Mouse (Mus musculus): ENCODE measurements around the gene Zfand6. TPM values are rescaled to one million over a fixed set of nuclear protein-coding genes. Genes with fewer than 3 reads are reported as not detected.

Gene Zfand6
- polyA plus RNA-seq, 1 experiment from 2014 or later, result 180 TPM

DNA sequence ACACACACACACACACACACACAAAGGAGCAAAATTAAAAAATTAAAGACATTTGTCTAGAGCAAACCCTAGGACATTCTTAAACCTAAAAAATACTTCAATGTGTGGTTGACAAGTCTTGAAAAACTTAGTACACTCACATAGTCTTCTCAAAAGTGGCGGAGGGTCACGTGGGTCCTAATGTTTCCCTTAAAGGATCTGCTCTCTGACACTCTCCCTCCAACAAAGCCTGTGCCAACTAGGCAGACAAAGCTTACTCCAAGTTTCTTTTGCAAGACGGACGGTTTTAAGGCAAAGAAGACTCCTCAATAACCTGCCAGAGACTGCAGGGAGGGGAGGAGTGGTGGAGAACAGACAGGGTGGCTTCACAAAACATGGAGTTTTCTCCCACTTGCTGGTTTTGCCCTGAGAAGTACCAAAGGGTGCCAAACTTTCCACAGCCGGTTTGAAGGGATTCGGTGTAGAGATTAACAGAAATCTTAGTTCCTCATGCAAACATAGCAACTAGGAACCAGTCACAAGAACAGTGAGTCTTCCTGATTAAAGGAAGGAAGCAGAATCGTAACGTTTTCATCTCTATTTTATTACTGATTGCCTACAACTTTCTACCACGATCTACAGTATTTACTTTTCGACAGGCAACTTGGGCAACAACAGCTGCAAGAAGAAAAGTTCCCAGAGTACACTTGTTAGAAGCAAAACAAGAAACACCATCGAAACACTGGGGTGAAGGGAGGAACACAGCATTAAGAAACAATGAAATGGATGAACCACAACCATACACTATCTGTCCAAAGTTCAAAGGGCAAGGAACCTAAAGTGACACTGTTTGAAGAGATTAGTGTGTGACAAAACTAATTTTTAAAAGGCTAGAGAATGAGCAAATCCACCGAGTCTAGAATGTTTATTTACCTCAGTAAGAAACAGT, 1.8 kb downstream of the Zfand6 start:
- WGBS, result 76% methylated on average over 12 of the region's 12 CpGs
- H3K4me3 ChIP-seq (ENCODE audit: low read length), result no peak overlapping the region
- ATAC-seq (ENCODE audit: low FRiP score, low TSS enrichment), result no peak

DNA sequence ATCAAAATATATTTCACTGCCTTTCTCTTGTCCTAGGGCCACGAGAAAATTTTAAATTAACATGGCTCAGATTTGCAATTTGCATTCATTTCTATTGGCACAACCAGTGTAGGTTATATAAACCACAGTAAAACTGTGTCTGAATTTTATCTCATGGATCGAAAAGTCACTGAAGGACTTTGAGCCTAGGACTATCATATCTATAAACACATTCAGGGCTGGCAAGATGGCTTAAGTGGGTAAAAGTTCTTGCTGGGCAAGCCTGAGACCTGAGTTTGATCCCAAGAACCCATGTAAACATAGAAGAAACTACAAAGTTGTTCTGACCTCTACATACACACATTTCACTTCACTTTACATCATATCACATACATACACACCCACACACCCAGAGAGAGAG, 3.4 kb downstream of the Zfand6 start:
- H3K36me3 ChIP-seq (ENCODE audit: control insufficient read depth, insufficient read depth, low read length), result no peaks in the 10 kb centered on the region
- no peak overlapping the region for H3K4me3 ChIP-seq (ENCODE audit: low read length)
- H3K4me2 ChIP-seq (replicated peaks; ENCODE audit: low read depth, low read length), result no peak overlapping the region
- H3K27ac ChIP-seq (ENCODE audit: low read depth, low read length), result no peak overlapping the region
- ATAC-seq (ENCODE audit: low FRiP score, low TSS enrichment), result no peak
- H3K4me1 ChIP-seq (ENCODE audit: control insufficient read depth, insufficient read depth, low read length), result no peaks in the 10 kb centered on the region
- no peaks in the 10 kb centered on the region for H3K27me3 ChIP-seq (ENCODE audit: control insufficient read depth, insufficient read depth, low read length)
- no peaks in the 10 kb centered on the region for H3K9me3 ChIP-seq (ENCODE audit: control insufficient read depth, low read length)
- 89% methylated on average over 2 of the region's 2 CpGs for WGBS
- H3K9ac ChIP-seq (ENCODE audit: low read depth, low read length), result no peak overlapping the region

More for the DNA sequence above, 1.8 kb downstream of the Zfand6 start:
- no peaks in the 10 kb centered on the region for H3K9me3 ChIP-seq (ENCODE audit: control insufficient read depth, low read length)
- no peaks in the 10 kb centered on the region for H3K4me1 ChIP-seq (ENCODE audit: control insufficient read depth, insufficient read depth, low read length)
- no peak overlapping the region for H3K9ac ChIP-seq (ENCODE audit: low read depth, low read length)
- H3K27me3 ChIP-seq (ENCODE audit: control insufficient read depth, insufficient read depth, low read length), result no peaks in the 10 kb centered on the region
- peak overlapping the region; percentile 8; the same call in 1 of the 2 replicates for H3K4me2 ChIP-seq (replicated peaks; ENCODE audit: low read depth, low read length)
- H3K36me3 ChIP-seq (ENCODE audit: control insufficient read depth, insufficient read depth, low read length), result no peaks in the 10 kb centered on the region
- H3K27ac ChIP-seq (ENCODE audit: low read depth, low read length), result no peak overlapping the region

DNA sequence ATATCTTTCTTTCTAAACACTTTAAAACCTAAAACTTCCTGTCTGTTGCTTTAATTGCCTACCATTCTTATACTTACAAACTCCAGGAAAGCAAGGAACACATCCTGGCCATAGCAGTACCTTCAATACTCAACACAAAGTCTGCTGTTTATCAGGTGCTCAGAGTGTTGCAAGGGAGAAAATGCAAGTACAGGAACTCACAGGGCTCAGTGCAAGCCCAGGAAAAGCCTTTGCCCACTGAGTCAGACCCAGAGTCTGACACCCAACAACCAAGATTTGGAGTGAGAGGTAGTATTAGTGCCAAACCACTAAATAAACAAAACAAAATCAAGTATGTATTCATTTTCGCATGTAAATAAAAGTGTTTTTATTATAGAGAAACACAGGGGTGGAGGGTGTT, 5.1 kb downstream of the Zfand6 start:
- H3K27ac ChIP-seq (ENCODE audit: low read depth, low read length), result no peak overlapping the region
- H3K4me1 ChIP-seq (ENCODE audit: control insufficient read depth, insufficient read depth, low read length), result peaks cover 4% of the 10 kb centered on the region; the same call in 1 of the 2 replicates
- 93% methylated on average over 1 of the region's 1 CpGs for WGBS
- H3K4me3 ChIP-seq (ENCODE audit: low read length), result no peak overlapping the region
- H3K36me3 ChIP-seq (ENCODE audit: control insufficient read depth, insufficient read depth, low read length), result no peaks in the 10 kb centered on the region
- H3K4me2 ChIP-seq (replicated peaks; ENCODE audit: low read depth, low read length), result no peak overlapping the region
- H3K9ac ChIP-seq (ENCODE audit: low read depth, low read length), result no peak overlapping the region
- no peaks in the 10 kb centered on the region for H3K9me3 ChIP-seq (ENCODE audit: control insufficient read depth, low read length)
- H3K27me3 ChIP-seq (ENCODE audit: control insufficient read depth, insufficient read depth, low read length), result no peaks in the 10 kb centered on the region
- no peak for ATAC-seq (ENCODE audit: low FRiP score, low TSS enrichment)

DNA sequence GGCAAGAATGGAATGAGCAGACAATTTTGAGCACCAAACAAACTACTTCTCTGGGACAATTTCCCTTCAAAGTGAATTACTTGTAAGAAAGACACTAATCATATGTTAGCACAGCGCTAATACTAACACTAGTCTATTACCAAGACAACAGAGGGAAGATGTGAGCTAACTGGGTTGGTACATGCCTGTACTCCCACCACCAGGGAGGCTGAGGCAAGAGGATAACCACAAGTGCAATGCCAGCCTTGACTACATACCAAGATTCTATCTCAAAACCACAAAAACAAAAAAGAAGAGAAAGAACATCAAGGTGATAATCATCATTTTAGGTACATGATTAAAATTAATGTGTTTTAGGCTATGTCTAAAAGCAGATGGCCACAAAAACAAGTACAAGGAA, 8.2 kb downstream of the Zfand6 start:
- Histone ChIP-seq H3K4me3 (ENCODE audit: low read length) (no peak overlapping the region), H3K36me3 (ENCODE audit: control insufficient read depth, insufficient read depth, low read length) (no peaks in the 10 kb centered on the region), H3K4me2 (replicated peaks; ENCODE audit: low read depth, low read length) (no peak overlapping the region), H3K9me3 (ENCODE audit: control insufficient read depth, low read length) (no peaks in the 10 kb centered on the region), H3K9ac (ENCODE audit: low read depth, low read length) (no peak overlapping the region), H3K27ac (ENCODE audit: low read depth, low read length) (no peak overlapping the region), H3K4me1 (ENCODE audit: control insufficient read depth, insufficient read depth, low read length) (peaks cover 8% of the 10 kb centered on the region; the same call in 1 of the 2 replicates), H3K27me3 (ENCODE audit: control insufficient read depth, insufficient read depth, low read length) (no peaks in the 10 kb centered on the region)
- no peak for ATAC-seq (ENCODE audit: low FRiP score, low TSS enrichment)
- WGBS, result 94% methylated on average over 1 of the region's 1 CpGs

DNA sequence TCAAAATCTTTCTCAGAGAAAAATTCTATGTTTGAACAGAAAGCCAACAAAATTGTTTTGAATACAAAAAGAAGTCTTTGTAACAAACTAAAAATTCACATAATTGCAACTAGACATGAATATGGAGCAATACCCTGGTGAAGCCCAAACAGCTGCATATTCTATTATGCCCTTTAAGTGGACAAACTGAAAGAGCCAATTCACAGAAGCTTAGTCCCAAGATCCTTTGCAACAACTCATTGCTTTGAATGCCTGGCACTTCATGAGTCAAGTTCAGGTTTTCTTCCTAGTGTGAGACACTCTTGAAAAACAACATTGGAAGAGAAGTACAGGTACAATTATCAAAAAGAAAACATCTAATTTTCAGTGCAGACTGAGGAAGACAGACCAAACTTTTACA, 8.8 kb downstream of the Zfand6 start:
- H3K27me3 ChIP-seq (ENCODE audit: control insufficient read depth, insufficient read depth, low read length), result no peaks in the 10 kb centered on the region
- no peak for ATAC-seq (ENCODE audit: low FRiP score, low TSS enrichment)
- no peaks in the 10 kb centered on the region for H3K36me3 ChIP-seq (ENCODE audit: control insufficient read depth, insufficient read depth, low read length)
- H3K9ac ChIP-seq (ENCODE audit: low read depth, low read length), result no peak overlapping the region
- no peak overlapping the region for H3K4me2 ChIP-seq (replicated peaks; ENCODE audit: low read depth, low read length)
- peaks cover 8% of the 10 kb centered on the region; the same call in 1 of the 2 replicates for H3K4me1 ChIP-seq (ENCODE audit: control insufficient read depth, insufficient read depth, low read length)
- H3K4me3 ChIP-seq (ENCODE audit: low read length), result no peak overlapping the region
- H3K27ac ChIP-seq (ENCODE audit: low read depth, low read length), result no peak overlapping the region
- no peaks in the 10 kb centered on the region for H3K9me3 ChIP-seq (ENCODE audit: control insufficient read depth, low read length)

DNA sequence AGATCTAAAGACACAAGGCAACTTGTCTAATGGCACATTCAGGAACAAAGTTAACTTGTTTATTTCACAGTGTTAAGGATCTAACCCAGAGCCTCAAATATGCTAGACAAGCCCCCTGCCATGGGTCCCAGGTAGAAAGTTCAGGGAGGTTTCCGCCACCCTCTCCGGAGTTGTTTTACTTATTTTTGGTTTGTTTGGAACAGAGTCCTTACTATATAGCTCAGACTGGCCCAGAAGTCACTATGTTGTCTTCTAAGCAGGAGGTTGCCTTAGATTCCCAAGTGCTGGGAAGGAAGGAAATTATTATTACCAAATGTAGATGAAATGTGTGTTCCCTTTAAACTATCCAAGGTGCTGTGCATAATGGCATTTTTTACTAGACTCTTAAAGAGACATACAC, 9.7 kb downstream of the Zfand6 start:
- Histone ChIP-seq H3K4me1 (ENCODE audit: control insufficient read depth, insufficient read depth, low read length) (peaks cover 8% of the 10 kb centered on the region; the same call in 1 of the 2 replicates), H3K4me3 (ENCODE audit: low read length) (peak overlapping the region; percentile 48), H3K9me3 (ENCODE audit: control insufficient read depth, low read length) (no peaks in the 10 kb centered on the region), H3K27me3 (ENCODE audit: control insufficient read depth, insufficient read depth, low read length) (no peaks in the 10 kb centered on the region), H3K27ac (ENCODE audit: low read depth, low read length) (peak overlapping the region; percentile 51; the same call in 1 of the 2 replicates), H3K9ac (ENCODE audit: low read depth, low read length) (peak overlapping the region; percentile 31), H3K36me3 (ENCODE audit: control insufficient read depth, insufficient read depth, low read length) (no peaks in the 10 kb centered on the region), H3K4me2 (replicated peaks; ENCODE audit: low read depth, low read length) (peak overlapping the region; percentile 35)
- no peak for ATAC-seq (ENCODE audit: low FRiP score, low TSS enrichment)
- 52% methylated on average over 2 of the region's 2 CpGs for WGBS

DNA sequence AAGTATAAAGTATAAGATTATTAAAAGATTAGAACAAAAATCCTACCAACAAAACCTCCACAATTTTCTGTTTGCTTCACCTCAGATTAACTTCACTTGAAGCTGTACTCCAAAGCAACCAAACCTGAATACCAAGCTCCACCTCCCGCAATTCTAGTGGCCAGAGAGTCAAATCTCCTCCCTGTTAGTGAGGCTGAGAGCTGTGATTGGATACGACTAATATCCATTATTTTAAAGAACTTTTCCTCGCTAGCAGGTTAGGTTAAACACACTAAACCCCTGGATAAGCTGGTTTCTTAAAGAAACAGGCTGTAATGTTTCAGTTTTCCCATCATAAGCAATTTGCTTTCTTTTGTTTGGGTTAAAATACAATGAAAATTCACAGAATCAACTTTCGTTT, 10.5 kb downstream of the Zfand6 start:
- peak overlapping the region; percentile 45; the same call in 1 of the 2 replicates for H3K9ac ChIP-seq (ENCODE audit: low read depth, low read length)
- 1% methylated on average over 4 of the region's 4 CpGs for WGBS
- H3K4me1 ChIP-seq (ENCODE audit: control insufficient read depth, insufficient read depth, low read length), result peaks cover 8% of the 10 kb centered on the region; the same call in 1 of the 2 replicates
- H3K4me3 ChIP-seq (ENCODE audit: low read length), result peak overlapping the region; percentile 48
- peak; percentile 99 for ATAC-seq (ENCODE audit: low FRiP score, low TSS enrichment)
- H3K27ac ChIP-seq (ENCODE audit: low read depth, low read length), result no peak overlapping the region
- no peaks in the 10 kb centered on the region for H3K9me3 ChIP-seq (ENCODE audit: control insufficient read depth, low read length)
- peak overlapping the region; percentile 35 for H3K4me2 ChIP-seq (replicated peaks; ENCODE audit: low read depth, low read length)
- no peaks in the 10 kb centered on the region for H3K36me3 ChIP-seq (ENCODE audit: control insufficient read depth, insufficient read depth, low read length)
- H3K27me3 ChIP-seq (ENCODE audit: control insufficient read depth, insufficient read depth, low read length), result no peaks in the 10 kb centered on the region

DNA sequence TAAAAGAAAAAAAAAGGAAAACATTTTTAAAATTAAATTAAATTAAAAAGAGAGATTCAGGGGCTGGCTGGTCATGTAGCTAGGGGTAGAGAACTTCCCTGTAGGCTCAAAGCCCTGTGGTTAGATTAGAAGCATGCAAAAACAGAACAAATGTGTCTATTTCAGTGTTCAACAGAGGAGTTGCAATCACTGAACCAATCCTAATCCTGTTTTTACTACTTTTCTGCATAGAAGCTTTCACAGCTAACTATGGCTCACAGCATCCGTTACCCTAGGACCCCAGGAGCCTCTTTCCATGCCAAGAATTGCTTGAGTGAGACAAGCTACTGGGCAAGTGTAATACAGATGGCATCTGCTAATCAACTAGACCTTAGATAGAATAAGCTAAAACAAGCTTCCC, 16.7 kb downstream of the Zfand6 start:
- Histone ChIP-seq H3K9me3 (ENCODE audit: control insufficient read depth, low read length) (no peaks in the 10 kb centered on the region), H3K36me3 (ENCODE audit: control insufficient read depth, insufficient read depth, low read length) (no peaks in the 10 kb centered on the region), H3K27me3 (ENCODE audit: control insufficient read depth, insufficient read depth, low read length) (no peaks in the 10 kb centered on the region), H3K4me3 (ENCODE audit: low read length) (no peak overlapping the region), H3K27ac (ENCODE audit: low read depth, low read length) (no peak overlapping the region), H3K4me1 (ENCODE audit: control insufficient read depth, insufficient read depth, low read length) (0 out of 2 replicates have a peak, but pooled peaks cover 4% of the 10 kb centered on the region), H3K4me2 (replicated peaks; ENCODE audit: low read depth, low read length) (no peak overlapping the region), H3K9ac (ENCODE audit: low read depth, low read length) (no peak overlapping the region)
- no peak for ATAC-seq (ENCODE audit: low FRiP score, low TSS enrichment)
- WGBS, result 80% methylated on average over 1 of the region's 1 CpGs

DNA sequence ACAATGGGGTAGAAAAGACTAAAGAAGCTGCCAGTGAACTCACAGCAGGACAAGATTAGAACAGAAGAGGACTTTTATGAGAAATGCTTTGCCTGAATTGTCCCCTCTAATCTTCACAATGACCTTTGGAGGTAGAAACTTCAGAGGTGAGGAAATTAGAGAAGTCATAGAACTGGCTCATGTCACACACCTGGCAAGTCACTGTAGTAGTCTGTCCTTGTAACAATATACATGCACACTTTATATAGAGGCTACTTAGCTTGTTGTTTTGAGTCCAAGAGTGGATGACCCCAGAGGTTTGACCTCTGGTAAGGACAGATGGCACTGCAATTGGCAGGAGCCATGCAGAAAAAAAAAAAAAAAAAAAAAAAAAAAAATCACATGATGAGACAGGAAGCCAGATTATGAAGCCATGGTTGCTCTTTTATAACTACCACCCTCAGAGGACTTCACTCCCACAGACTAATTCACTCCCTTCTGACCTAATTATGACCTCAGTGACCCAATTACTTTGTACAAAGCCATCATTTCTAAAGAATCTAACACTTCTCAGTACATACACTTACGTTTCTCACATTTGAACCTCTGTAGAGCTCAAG, 20.1 kb downstream of the Zfand6 start:
- Histone ChIP-seq H3K4me2 (replicated peaks; ENCODE audit: low read depth, low read length) (no peak overlapping the region), H3K9ac (ENCODE audit: low read depth, low read length) (no peak overlapping the region), H3K4me3 (ENCODE audit: low read length) (no peak overlapping the region), H3K27me3 (ENCODE audit: control insufficient read depth, insufficient read depth, low read length) (no peaks in the 10 kb centered on the region), H3K27ac (ENCODE audit: low read depth, low read length) (no peak overlapping the region), H3K36me3 (ENCODE audit: control insufficient read depth, insufficient read depth, low read length) (no peaks in the 10 kb centered on the region), H3K4me1 (ENCODE audit: control insufficient read depth, insufficient read depth, low read length) (0 out of 2 replicates have a peak, but pooled peaks cover 3% of the 10 kb centered on the region), H3K9me3 (ENCODE audit: control insufficient read depth, low read length) (no peaks in the 10 kb centered on the region)
- ATAC-seq (ENCODE audit: low FRiP score, low TSS enrichment), result no peak
- WGBS, result 44% methylated on average over 1 of the region's 1 CpGs
